Mouse (Mus musculus) brain, embryonic 18.5 days (tissue): ENCODE measurements around the gene Cds1.
"Not testable (repeated sequence)": the region's sequence is repeated elsewhere in the genome, so short reads cannot be mapped to it uniquely, and the experiment has no call there.

Source experiments
- DNase-seq: peaks from one replicate; pipeline ENCODE4 v3.0.0-alpha.2; 2012; ENCODE audit warnings: low read depth, low spot score

The Cds1 gene

DNA sequence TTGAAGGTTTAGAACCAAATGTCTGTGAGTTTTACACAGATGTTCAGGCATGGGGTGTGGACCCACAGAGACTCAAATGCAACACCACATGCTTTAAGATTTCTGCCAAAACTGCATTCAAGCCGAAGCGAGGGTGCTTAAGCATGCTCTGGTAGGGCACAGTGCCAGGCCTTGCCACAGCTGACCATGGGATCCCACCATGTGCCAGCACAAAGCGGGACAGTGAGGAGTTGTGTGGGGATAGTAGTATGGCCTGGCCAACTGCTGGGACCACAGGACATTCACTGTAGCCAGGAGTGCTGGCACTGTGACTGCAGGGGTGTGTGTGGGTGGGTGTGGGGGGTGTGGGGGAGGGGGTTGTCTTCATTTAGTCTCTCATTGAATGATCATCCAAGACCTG, 64.0 kb downstream of the Cds1 start:
- DNase-seq = no peak

DNA sequence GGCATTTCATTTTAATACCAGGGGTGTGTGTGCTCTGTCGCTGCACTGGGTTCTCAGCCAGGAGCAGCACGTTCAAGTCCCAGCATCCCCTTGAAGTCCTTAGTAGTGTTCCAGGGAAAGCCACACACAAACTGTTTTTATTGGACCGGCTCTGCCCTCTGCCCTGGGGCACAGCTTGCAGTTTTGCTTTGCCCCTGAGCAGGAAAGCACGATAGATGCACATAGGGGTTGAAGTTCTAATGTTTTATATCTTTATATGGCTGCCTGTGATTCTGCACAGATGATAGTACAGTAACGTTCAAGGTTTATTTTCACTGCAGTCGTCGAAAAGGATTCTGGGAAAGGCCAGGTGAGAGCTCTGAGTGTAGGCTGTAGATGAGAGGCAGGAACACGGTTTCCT, 65.2 kb downstream of the Cds1 start:
- no peak for DNase-seq

DNA sequence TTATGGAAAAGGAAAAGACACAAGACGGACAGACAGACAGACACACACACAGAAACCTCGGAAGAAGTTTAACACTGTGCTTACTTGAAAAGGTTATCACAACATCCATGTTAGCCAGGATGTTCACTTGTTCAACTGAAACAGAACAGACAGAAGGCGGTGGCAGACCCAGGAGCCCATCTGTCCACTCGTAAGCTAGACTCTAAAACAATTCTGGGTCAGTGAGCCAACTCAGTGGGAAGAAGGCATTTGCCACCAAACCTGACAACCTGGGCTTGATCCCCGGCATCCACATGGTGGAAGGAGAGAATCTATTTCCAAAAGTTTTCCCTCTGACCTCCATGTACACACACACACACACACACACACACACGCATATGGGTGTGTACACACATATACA, 67.1 kb downstream of the Cds1 start:
- no peak for DNase-seq

DNA sequence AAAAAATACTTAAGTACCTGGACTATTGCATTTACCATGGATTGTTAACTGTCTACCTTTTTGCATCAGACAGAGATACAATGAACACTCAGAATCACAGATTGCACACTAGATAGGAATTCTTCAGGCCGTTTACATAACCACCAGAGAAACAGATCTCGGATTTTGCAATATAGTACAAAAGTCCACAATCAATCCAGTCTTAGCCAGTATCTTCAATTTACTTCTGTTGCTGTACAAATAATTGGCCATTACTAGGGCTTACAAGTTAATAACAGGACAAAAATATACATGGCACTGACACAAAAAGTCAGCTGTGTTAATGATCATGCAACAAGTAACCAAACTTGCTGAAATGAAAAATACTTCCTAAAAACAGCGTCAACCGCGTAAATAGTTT, 68.1 kb downstream of the Cds1 start:
- DNase-seq = no peak

DNA sequence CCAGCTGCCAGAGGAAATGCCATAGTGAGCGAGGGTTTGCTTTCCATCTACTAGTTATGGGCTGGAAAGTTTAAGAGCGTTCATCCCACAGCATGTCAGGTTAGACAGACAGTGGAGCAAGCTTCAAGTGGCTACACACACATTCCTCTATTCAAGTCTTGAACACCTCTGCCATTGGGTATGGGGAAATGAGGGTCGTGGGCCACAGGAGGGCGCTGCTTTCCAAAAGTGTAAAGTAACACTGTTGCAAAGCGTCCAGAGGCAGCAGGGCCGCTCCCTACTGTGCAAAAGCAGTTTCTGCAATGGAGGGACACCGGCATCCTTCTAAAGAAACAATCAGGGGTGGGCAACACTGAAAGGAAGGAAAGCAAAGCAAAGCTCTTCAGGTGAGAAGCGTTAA, 68.9 kb downstream of the Cds1 start:
- no peak for DNase-seq

DNA sequence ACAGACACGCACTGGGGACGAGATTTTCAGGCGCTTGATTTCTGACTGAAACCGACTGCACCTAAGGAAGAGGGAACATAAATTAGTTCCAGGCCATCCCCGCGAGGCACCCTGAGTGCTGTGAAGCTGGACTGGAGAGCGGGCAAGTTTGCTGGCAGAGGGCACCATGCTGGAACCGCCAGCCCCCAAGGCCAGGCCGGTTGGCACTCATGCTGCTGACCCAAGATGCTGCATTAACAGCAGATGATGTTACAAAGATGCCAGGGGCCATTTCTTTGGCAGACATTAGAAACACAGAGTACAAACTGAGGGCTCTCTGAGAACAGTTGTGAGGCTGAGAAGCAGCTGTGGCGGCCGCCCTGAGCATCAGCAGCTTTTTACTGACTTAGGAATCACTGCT, 71.3 kb downstream of the Cds1 start:
- DNase-seq = no peak

DNA sequence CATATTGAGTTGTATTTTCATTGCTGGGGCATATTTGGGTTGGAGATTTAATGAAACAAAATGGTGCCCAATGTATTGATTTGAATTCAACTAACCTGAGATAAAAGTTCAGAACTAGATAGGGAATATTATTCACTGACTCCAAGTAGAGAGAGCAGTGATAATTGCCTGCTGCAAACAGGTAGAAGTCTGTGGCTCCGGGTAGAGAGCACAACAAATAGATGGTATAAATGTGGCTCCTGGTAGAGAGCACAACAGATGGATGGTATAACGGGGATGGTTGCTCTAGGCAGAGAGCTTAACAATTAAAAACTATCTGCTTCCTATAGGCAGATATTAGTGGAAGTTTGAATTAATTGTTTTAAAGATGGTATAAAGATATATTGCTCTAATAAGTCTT, 72.7 kb downstream of the Cds1 start:
- DNase-seq = not testable (repeated sequence)

DNA sequence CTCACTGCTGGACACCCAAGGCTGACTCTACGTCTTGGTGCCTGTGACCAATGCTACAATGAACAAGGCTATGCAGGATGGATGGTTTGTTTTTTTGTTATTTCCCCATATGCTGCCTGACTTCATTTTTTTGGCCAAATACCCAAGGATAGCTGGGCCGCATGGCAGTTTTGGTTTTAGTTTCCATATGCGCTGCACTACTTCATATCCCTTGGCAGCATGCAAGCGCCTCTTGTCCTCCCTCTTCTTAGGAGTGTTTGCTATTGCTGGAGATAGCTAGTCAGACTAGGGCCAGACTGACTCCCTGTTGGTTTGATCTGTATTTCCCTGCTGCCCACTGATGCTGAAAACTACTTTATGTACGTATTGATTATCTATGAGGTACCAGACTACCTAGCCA, 75.5 kb downstream of the Cds1 start:
- no peak for DNase-seq

DNA sequence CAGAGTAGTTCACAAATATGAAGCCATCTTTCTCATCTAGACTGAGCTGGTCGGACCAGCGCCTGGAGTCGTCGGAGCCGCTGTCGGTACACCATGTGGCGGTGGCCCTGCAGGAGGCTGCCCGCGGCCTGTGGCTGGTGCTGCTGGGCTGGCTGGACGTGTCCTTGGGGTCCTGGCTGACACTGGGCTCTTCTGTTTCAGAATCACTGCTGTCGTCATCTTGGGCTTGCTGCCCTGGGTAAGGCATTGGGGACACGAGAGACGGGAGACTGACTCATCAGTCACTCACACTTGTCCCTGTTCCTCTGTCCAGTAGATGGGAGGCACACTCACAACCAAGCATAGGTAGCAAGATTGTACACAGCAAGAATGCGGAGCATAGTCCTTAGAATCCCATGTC, 80.1 kb downstream of the Cds1 start:
- DNase-seq = no peak

DNA sequence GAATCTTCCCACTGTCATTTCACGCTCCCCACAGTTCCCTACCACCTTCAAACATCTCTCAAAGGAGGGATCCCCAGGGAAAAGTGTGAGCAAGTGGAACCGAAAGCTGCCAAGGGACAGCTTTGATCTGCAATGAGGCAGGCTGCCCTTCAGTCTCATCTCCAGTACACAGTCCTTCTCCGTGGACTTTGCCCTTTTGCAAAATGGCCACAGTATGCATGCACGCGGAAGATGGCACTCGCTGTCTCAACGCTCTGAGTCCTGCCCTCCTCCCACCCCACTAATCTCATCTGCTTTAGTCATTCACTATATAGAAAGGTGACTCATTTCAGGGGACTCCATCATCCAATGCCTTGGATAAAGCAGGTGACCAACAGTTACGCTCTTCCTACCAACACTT, 81.0 kb downstream of the Cds1 start:
- no peak for DNase-seq

DNA sequence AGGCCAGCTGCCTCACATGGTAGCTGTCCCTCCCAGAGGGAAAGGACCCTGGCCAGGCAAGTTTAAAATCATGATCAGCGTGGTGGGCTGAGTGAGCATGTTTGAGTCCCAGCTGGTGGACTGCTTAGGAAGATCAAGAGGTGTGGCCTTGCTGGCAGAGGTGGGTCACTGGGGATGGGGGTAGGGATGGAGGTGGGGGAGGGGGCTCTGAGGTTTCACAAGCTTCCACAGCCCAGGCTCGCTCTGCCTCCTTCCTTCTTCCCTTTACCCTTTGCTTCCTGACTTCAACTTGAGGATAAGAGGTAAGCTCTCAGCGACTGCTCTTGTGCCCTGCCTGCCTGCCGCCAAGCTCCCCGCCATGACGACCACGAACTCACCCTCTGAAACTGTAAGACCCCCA, 82.4 kb downstream of the Cds1 start:
- DNase-seq = no peak

DNA sequence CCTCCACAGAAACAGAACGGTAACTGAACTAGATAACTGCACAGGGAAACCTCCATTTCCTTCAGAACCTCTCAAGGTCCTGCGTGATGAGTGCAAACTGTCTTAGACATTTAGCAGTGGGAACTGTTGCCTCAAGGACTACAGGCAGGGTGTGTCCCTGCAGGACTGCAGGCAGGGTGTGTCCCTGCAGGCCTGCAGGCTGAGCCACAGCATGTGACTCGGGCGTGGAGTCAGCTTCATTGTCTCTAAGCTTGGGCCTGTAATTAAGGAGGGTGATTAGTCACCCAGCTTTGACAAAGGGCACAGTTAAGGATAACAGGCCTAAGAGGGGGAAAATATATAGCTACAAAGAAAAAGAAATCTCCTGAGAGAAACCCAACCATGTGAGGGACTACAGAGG, 82.8 kb downstream of the Cds1 start:
- DNase-seq = no peak

DNA sequence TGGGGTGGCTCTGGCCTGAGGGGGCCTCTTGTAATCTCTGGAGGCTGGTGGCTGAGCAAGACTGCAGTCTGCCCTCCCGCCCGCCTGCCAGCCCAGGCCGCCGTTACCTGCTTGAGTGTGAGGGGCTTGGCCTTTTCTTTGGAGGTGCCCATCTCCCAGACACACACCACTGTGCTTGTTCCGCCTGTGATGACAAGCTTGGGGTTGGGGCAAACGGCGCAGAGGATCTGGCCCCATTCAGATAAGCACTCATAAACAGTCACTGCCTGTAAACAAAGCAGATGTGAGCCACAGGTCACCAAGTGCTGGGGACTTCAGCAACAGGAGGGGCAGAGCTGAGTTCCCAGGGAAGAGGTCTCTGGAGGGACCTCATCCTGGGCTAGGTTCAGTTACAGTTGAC, 86.2 kb downstream of the Cds1 start:
- no peak for DNase-seq

DNA sequence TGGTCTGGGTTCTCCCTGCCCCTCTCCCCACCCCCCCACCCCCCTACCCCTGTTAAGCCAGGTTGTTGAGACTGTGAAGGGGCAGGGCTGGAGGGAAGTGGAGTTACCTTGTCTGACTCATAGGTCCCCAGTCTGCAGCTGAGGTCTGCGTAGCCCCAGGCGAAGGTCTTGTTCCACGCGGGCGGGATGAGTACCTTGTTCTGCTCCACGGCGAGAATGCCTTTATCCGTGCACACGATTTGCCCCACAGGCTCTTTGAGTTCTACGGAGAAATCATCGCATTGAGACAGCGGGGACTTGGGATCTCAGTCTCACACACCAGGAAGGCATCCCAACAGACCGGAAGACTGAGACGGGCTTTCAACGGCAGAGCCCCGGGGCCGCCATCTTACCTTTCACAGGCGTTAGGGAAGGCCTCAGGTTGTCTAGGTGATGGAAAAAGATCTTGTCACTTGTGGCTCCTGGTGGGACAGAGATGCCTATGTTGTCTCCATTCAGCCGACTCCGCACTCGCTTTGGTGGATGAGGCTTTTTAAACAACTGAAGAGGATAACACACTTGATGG, 87.3 kb downstream of the Cds1 start:
- DNase-seq = no peak

DNA sequence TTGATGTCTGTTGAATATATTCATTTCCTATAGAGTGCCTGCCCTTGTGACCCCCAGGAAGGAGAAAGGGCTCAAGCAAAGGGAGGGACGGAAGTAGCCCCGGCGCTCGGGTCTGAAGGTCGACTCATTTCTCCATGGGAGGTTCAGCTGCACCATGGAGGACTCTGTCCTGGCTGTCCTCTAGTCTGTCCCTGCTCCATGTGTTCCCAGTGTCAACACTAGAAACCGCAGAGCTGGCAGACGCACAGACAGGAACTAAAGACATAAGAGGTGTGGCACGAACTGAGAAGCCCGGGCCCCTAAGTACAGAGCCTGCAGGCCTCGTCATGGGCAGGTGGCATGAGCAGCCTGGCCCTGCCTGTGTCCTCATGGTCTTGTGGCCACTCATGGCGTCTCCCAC, 89.2 kb downstream of the Cds1 start:
- no peak for DNase-seq

DNA sequence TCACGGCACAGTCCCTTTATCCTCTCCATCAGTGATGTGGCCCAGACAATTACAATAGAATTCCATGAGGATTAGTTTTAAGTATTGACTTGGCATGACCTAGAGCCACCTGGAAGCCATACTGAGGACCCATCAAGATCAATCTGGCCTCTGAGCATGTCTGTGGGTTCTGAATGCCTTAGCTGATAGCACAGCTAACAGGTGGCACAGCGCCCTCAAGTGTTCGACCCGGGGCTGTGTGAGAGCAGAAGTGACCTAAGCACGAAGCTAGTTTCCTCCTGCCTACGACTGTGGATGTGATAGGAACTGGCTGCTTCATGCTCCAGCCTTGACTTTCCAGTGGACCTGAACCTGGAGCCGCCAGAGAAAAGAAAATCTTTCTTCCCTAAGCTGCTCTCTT, 89.7 kb downstream of the Cds1 start:
- no peak for DNase-seq

DNA sequence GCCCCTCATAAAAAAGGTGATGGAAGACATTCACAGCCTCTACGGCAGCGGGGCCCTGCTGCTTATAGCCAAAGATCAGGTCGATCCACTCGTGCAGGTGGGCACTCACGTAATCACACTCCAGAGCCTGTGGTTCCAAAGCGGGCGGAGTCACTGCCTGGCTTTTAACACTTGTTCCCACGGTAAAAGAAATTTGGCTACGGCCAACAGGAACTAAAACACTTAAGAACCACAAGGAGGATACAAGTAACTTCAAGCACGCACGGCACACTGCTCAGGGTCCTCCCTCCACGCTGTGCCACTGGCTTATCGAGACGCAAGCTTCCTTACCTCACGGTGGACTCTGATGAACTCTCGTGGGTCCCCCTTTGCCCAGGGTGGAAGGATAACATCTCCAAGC, 90.5 kb downstream of the Cds1 start:
- no peak for DNase-seq

DNA sequence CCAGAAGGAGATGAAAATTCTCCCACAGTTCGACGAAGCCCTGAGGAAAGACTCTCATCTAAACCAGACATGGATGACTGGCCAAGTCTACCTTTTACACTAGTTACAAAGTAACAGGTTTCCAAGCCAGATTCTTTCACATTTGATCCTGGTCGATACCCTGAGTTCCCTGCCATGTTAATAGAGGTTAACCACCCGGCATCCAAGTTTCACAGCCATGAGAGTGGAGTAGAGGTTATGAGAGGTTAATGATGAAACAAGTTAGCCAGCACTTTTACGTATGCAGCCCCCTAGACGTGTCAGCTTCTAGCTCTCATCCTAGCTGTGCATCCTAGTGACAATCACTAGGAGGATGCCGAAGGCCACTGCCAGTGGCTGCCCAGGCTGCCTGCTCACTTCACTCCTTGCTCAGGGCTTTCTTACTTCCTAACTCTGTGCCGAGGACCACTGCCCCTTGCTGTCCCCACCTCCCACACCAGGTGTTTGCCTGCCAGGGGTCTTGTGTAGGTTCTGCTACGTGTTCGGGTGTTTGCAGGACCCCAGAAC, 94.0 kb downstream of the Cds1 start:
- no peak for DNase-seq

DNA sequence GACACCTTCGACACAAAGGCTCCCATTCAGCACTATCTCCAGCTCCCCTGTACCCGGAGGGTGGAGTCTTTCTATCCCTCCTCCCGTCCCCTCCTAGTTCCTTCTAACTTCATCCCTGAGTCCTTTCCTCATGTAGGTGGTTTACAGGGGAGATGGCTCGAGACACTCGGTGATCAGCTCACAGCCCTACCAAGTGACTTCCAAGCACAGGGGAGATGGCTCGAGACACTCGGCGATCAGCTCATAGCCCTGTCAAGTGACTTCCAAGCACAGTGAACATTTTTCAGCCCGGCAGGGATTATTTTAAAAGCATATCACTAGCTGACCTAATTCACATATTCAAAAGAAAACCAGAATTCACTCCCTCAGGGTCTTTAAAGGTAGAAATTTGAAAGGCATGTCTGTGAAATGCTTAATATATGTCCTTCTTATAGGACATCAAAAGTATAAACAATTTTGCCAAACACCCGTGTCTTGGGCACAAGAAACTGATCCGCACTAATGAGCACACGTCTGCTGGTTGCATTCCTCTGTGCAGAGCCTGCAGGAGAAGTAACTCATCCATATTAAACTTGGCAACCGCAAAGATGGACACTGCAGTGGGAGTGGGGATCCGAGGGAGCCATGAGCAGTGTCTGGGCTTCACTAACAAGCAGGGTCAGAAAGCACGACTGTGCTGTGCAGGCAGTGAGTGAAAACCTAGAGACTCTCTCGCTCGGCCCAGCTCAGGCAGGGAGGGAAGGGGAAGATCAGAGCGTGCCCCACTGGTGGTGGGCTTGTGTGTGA, 97.0 kb downstream of the Cds1 start:
- no peak for DNase-seq

DNA sequence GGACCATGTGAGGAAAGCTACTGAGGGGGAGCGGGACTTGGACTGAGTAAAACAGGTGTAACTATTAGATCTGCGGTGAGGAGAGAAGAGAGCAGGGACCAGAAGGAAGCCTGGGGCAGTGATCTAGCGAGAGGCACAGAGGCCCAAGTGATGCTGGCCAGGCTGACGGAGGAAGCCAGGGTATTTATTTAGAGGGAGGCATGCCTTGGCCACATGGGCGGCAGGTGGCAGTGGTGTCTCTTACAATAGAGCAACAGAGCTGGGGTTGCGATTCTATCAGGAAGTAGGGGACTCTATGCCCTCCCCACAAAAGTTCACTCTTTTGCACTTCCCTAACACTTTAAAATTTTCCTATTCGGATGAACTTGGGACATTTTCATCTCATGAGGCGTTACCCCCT, 97.7 kb downstream of the Cds1 start:
- DNase-seq = no peak

DNA sequence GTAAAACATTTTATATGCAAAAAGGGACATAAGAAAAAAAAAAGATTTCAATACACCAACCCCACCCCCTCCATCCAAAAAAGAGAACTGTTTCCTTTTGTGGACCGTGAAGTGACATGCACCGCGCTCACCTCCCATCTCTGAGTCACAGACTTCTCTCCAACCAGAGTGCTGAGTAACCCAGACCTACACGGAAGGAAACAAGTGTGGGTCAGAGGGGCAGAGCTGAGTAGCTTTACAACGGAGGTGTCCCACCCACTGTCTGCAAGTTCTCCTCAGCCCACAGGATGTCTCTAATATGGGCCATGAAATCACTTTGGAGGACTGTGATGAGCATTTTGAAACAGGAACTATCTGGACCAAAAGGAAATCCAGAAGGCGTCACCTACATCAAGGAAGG, 99.0 kb downstream of the Cds1 start:
- no peak for DNase-seq

DNA sequence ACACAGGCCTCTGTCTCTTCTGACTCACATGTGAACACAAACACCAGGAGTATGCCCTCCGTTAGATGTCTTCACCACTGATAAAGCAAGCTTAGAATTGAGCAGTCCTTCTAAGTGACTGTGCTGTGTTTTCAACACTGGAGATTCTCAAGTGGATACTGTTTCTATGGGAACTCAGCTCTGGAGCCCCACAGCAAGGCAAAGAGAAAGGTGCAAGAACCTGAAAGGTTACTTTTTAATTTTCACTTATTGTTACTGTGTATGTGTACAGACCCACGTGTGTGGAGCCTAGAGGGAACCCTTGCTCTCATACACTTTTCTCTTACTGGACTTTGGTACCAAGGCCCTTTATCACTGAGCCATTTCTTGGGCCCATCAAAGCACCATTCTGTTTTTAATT, 101.8 kb downstream of the Cds1 start:
- DNase-seq = no peak
